Mouse (Mus musculus): Measurements from ENCODE around the gene Snhg11.

Gene Snhg11

DNA sequence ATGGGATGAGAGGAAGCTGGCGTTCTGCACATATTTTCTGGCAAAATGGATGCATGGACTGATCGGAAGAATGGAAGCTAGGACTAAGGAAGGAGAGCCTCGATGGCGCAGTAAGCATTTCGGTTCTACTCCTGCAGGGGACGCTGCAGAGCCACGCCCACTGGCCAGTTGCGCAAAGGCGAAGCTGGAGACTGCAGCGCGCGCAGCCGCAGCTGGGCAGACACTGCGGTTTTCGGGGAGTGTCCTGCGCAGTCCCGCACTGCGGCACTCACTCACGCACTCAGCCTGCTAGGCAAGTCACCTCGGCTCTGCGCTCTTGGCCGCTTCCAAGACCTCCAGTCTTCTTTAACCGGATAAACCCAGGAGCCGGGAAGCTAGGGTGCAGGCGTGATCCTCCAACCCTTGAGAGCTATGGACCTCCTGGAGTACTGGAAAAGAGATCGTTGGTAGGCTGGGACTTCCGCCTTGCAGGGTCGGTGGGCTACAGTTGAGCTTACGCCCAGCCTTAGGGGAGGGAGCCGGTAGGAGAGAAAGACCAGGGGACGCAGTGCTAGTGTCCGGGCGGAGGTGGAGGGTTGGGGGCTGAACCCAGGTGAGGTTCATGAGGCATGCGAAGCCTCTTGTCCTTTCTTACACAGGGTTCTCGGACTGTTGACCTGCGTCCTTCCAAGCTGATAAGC lies at the start of gene Snhg11:
Snhg11 (plus strand) TSS at position 196 of the 680 bp plus-strand sequence.
- DNase-seq = peak; percentile 11 to 19

DNA sequence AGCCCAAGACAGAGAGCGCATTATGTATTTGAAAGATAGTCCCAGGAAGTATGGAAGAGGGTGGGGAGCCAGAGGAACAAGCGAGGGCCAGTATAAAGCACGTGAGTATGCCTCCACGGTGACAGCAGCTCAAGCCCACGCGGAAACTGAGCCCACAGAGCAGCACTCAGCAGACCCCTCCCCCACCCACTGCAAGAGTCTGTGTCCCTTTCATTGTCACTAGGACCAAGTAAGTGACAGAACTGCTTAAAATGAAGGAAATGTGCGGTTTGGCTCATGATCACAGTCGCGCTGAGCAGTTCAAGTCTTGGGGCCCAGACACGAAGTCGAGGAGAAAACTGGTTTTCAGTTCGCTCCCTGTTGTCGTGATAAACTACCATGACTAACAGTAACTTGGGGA lies 41.1 kb upstream of the Snhg11 start:
- DNase-seq = no peak

DNA sequence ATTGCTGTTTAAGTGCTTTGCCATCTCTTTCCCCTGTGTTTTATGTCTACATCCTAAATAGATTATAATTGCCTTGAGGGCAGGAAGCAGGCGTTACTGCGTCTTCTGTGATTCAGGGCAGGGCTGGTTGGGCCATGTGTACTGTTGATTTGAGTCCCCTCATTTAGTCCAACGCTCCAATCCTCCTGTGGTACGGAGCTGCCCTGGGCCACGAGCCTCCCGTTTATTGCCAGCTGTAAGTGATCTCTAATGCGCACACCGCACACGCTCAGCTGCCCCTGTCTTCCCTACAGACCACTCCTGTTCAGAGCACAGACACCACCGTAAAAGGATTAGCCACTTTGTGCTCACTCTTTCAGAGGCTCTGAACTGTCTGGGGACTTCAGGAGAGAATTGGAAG lies 37.7 kb upstream of the Snhg11 start:
- no peak for DNase-seq

DNA sequence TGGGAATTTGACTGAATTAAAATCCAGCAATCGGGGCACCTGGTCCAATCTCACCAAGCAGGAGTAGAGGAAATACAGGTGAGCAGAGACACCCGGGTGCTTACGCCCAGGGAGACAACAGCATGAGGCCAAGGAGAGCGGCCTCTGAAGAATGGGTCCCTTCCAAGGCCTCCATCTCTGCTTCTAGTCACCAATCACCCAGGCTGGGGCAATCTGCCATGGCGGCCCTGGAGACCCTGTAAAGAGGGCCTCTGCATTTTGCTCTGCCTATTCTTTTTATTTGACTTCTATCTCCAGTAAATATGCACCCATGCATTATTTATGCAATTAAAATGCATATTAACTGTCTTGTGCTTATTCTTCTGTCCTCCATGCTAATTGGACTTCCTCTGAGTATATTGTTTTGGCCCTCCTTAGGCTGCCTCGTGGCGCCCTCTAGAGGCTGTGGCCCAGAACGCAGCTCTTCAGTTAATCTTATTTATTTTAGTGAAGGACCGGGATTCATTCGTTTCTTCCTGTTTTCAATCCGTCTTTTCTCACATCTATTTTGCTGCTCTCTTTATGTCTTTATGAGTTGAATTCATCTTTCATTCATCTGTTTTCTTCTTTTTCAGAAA lies 35.4 kb upstream of the Snhg11 start:
- peak; percentile 68 to 69 for DNase-seq

DNA sequence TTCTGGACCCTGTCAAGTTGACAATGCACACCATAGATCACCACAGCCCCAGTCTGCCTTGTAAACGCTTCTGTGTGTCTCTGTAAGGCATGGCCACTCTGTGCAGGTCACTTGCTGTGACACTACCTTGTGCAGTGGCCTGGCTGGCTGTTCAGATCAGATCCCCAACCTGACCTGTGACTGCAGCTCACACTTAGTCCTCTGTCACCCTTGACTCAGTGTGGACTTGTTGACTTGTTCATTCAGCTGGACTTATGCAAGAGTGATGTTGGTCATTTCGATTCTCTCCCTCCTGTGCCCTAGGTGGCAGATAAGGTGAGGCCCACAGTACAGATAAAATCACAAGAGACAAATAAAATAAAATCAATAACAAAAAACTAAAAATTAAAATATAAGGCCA lies 34.1 kb upstream of the Snhg11 start:
- DNase-seq = no peak

DNA sequence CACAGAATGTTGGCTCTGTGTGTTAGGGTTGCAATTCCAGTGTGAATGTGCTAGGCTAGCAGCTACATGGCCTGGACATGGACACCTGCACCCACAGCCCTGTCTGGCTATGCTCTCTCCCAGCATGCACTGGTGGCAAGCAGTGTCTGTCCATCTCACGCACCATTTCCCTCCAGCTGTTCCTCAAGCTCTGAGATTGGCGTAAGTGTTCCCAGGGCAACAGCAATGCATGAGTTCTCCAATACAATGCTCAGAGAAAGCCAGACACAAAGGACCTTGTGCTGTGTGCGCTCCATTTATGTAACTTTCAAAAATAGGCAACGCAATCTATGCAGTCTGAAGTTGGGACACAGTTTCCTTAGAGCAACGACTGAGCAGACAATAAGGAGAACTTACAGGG lies 31.9 kb upstream of the Snhg11 start:
- no peak for DNase-seq

DNA sequence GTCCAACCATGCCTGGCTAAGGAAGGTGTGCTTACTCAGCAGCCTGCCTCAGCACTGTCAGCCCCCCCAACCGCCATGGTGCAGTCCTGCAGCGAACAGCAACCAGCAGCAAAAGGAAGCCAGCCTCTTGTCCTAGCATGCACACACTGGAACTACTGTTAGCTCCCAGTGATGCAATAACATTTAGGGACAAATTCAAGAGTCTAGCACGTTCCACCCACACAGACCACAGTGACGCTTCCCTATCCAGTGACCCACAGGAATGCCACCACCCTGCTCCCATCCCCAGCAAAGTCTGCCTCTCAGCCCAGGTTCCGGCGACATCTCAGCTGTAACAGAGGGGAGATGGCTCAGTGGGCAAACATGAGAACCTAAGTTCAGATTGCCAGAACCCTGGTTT lies 29.0 kb upstream of the Snhg11 start:
- no peak for DNase-seq

DNA sequence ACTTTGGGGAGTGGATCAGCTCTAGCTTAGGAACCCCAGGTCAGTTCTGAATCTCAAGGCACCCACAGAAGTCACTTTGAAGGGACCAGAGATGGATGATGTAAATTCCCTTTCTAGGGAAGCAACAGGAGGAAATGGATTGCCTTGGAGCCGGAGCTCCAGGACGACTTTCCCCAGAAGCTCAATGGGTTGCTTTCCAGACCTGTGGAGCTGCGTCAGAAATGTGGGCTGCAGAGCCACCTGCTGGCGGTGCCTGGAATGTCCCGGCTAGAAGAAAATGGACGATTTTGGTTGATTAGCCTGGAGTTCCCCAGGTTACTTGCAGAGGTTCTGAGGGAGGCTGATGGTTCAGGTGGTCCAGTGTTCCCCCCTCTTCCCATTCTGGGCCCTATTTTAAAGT lies 27.6 kb upstream of the Snhg11 start:
- DNase-seq = peak; percentile 76 to 78

DNA sequence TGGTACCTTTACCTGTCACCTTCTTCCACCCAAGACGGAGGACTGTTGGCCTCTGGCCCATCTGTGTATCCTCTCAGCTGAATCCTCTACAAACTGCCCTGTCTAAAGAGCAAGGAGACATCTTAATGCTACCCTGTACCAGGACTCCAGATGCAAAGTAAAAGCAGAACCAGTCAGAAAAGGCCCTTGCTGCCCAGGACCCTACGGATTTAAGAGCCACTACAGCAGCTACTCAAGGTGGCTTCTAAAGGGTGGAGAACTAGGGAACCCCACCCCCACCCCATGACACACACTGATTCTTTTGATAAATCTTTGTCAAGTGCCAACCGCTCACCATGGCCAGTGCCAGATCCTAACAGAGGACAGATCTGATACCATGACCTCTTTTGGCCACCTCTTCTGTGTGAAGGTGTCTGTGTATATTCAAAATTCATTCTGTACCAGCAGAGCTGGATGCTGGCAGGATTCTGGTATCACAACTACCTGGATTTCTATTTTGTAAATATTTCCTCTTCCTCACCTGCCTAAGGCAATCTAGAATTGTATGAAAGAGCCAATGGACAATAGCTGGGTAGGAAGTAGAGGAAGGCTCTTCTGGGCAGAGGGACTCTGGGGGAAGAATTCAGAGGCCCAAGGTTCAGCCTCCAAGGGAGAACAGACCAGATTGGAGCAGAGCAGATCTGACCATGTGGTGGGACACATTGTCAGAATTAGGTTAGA lies 22.5 kb upstream of the Snhg11 start:
- no peak for DNase-seq

DNA sequence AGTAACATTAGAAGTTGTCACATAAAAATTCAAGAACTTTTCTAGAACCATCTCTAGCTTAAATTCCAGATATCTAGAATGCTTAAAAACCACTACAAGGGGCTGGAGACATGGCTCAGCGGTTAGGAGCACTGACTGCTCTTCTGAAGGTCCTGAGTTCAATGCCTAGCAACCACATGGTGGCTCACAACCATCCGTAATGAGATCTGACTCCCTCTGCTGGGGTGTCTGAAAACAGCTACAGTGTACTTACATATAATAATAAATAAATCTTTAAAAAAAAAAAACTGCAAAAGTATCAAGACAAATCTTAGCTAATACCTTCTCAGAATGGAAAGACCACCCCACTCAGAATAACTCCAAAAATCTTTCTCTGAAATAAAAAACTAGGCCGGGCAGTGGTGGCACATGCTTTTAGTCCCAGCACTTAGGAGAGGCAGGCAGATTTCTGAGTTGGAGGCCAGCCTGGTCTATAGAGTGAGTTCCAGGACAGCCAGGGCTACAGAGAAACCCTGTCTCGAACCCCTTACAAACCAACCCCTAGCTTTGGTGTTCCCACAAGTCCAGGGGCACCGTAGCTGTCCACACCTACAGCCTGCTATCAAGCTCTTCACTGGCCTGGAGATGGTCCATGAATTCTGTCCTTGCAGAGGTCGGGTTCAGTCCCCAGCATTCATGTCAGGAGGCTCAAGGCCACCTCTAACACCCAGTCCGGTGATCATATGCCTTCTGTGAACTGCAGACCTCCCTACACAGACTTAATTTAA lies 20.9 kb upstream of the Snhg11 start:
- DNase-seq = peak in 1 of 2 experiments; percentile 21

DNA sequence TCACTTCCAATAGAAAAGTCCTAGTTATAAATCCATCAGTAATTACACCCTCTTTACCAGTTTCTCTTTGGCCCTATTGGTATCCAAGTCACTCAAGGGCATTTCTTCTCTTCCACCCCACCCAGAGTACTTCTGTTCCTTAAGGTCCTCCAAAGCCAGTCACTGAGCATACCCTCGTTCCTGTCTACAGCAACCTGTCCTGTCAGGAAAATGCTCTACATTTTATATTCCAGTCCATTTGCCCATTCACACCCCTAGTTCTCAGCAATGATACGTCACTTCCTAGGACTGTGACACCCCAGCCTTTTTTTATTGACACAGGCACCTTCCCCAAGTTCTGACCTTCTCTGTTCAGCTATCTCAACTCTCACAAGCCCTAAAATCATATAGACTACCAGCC lies 20.2 kb upstream of the Snhg11 start:
- no peak for DNase-seq

DNA sequence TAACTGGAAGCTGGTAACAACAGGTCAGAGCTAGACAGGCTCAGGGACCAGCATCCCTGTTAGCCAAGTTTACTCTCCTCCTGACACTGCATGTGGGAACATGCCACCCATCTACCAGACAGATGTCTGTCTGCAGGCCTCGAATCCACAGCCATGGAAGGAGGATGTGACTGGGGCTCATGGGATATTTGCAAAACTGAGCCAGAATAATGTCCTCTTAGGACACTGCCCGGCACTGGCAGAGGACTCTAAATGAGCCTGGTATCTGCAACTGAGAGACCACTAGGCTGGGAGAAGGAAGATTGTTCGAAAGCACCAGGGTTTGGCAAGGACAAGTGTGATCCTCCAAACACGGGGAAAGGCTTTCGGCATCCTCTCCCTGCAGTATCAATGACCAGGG lies 19.3 kb upstream of the Snhg11 start:
- no peak for DNase-seq

DNA sequence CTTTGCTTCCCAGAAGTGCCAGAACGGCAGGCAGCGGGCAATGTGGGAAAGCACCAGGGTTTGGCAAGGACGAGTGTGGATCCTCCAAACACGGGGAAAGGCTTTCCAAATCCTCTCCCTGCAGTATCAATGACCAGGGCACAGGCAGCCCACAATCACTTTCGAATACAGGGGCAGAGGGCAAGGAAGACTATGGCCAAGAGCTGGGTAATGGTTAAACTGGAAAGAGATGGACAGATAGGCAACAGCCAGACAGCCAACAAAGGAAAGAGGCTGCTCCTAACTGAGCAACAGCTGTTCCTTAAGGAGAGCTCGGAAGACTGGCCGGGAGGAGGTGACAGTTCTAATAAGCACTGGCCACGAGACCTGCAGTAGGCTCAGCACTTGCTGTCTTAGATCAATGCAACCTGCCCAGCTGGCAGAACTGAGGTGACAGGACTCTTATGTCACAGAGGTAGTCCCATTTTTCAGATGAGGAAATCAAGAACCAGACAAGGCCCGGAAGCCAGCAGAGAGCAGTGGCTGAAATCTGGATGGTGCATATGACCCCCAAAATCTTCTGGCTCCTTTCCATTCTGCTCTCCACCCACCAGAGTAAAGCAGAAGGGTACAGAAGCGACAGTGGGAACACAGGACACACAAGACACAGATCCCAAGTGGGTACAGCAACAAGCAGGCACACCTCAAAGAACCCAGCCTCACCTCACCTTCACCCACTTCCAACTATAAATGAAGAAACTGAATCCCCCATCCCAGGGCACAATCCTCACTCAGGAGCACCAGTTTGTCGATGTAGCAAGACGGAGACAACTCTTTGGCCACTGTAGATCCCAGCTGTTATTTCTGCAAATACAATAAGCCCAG lies 15.4 kb upstream of the Snhg11 start:
- DNase-seq = no peak

DNA sequence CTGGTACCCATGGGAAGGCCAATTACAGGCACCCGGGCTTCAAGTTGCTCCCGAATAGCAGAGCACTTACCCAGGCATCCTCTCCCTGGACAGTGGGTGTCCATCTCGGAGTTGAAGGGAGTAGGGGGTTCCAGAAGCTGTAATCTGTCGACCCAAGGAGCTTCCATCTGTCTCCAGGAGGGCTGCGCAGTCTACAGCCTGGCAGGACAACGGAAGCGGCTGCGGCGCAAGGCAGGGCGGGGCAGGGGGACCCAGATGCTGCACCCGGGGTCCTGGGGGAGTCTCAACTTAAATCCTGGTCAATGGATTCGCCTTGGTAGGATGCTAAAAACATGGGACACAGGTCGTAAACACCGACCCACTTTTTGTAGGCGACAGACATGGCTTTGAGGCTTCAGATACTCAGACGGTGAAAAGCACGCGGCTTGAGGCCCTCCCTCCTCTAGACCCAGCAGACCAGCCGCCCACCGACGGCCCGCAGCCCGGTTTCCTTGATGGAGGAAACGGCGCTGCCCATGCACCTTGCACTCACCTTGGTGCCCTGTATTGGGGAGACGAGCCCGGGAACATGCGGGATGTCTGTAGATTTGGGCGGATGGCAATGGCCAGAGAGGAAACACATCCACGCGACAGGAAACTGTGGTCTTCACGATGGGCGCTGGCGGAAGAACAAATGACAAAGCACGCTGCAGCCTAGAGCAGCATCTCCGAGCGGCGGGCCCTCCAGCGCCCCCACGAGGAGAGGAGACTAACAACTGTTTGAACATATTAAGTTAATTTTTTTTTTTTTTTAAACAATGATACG lies 14.4 kb upstream of the Snhg11 start:
- DNase-seq = peak; percentile 90 to 91

DNA sequence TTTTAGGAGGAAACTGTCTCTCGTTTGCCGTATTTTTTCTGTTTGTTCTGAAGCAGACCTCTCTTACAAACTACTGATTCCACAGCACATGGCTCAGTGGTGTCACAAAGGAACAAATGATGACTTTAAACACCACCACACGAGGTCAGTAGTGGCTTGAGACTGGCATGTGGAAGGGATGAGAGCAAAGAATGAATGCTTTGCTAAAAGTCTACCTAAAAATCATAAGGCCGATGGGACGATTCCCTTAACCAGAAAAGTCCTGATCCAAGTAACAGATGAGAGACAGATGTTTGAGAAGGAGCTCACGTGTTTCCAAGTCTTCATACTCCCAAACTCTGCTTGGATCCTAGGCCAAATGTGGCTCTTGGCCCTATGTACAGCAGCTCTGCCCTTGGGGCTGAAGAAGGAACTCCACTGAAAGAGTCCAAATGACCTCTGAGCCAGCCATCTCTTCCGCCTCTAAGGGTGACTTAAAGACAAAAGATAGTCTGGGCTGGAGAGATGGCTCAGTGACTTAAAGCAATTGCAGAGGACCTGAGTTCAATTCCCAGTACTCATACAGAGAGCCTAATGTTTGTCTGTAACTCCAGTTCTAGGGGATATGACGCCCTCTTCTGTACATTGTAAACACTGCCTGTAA lies 13.6 kb upstream of the Snhg11 start:
- no peak for DNase-seq

DNA sequence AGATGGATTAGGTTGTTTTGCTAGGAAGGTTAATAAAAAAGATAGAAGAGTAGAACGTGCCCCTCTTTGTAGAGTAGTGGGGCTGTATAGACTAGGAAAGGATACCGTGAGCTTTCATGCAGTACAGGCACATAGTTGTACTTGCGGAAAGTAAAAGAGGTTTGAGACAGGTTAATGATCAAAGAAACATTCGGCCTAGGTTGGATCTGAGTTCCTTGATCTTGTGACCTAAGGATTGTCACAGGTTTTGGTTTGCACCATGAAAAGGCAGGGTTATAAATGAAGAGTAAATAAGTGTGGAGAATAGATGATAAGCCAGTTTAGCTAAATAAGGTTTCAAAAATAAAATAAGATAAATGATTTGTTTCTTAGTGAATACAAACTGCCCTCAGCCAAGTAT lies 11.3 kb upstream of the Snhg11 start:
- DNase-seq = no peak

DNA sequence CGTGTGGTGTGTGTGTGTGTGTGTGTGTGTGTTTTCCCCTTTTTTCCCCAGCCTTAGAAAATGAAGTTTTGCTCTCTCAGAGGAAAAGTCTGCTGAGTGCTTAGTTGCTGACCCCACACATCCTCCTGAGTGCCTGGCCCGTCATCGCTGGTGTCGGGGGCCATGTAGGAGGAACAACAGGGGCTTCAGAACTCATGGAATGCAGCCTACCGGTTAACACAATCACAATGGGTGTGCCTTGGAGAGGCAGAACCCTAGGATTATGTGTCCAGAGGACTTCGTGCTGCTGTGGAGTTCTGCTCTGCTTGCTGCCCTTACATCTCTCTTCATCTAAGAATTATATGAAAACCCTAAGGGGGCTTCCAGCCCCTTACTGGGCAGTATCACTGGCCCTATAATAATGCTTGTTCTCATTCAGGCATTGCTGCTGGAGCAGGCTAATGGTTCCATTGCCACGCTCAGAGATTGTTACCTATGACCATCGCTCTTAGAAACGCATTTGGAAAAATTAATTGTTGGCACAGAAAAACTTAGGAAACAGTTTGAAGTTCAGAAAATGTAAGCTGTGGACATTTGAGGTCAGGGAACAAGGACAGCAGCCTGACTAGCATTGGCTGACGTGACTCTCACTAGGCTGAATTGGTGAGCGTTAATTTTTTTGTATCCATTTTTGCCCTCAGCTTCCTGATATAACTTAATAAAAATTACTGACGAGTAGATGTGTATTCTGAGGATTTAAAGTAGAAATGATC lies 10.2 kb upstream of the Snhg11 start:
- no peak for DNase-seq

DNA sequence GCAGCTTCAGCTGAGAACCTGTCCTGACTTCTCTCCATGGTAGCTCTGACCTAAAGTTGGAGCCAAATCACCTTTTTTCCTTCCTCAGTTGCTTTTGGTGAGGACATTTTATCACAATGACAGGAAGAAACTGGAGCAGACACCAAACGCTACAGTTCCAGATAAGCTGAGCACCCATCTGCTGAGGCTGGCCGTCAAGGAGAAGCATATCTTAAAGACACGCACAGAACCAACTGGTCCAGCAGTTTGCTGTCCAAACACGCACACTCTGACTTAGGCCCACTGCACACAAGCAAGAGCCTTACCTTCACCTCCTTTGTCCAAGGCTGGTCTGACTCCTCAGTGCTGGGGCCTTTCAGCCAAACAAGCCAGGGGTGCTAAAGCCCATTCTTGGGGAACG lies 7.8 kb upstream of the Snhg11 start:
- no peak for DNase-seq

DNA sequence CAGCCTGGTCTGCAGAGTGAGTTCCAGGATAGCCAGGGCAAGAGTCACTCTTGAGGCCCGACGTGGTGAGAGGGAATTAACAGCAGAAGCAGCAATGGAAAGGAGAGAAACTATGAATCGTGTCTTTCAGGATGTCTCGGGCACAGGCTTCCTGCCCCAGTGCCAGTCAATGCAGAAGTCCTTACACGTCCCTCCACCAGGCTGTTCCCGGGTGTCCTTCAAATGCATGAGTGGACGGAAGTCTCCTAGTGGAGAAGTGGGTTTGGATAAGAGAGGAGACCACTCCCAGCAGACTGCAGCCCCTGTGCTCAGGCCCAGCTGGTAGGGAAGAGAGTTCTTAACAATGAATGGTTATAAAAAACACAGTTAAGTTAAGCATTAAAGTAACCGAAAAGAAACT lies 7.1 kb upstream of the Snhg11 start:
- no peak for DNase-seq

DNA sequence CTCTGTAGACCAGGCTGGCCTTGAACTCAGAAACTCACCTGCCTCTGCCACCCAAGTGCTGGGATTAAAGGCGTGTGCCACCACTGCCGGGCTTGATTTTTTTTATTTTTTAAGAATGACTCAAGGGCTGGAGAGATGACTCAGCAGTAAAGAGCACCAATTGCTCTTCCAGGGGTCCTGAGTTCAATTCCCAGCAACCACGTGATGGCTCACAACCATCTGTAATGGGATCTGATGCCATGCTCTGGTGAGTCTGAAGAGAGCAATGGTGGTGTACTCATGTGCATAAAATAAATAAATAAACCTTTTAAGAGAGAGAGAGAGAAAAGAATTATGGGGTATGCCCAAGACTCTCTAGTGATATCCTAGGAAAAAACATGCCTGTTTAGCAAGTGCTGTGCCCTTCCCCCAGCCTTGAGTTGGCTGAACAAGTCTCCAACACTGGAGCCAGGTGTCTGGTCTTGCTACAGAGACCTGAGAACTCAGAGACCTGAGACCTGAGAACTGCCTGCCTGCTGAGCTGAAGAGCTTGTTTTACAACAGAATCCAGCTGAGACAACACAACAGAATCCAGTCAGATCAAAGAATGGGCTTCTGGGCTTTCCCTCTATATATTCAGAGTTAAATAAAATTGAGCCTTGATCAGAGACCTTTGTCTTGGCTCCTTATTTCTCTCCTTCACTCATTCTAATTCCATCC lies 5.8 kb upstream of the Snhg11 start:
- DNase-seq = no peak

All from B cell, adult 2 months (primary cell).